Mouse (Mus musculus) kidney, adult 8-10 months (tissue): Measurements from ENCODE around the gene Gm28036.
"Not testable (repeated sequence)": the region's sequence is repeated elsewhere in the genome, so short reads cannot be mapped to it uniquely, and the experiment has no call there.

Experiments used
- DNase-seq, 2 experiments: peaks; one replicate each; pipeline ENCODE4 v3.0.0; 2022

Gene Gm28036

GRCm38 (mm10) chr2:156126992-156127391 lies at the start of gene Gm28036:
TSS of gene Gm28036 (minus strand) at chr2:156127092.
- no peak for DNase-seq

- no peak for DNase-seq
Measured at GRCm38 (mm10) chr2:156166557-156166956, 39.7 kb upstream of the Gm28036 start.

GRCm38 (mm10) chr2:156165478-156165877 lies 38.6 kb upstream of the Gm28036 start:
- peak in 1 of 2 experiments; percentile 36 for DNase-seq

GRCm38 (mm10) chr2:156151538-156151937 lies 24.6 kb upstream of the Gm28036 start:
- DNase-seq, result no peak

- no peak for DNase-seq
Measured at GRCm38 (mm10) chr2:156147316-156147915, 20.5 kb upstream of the Gm28036 start.

GRCm38 (mm10) chr2:156146272-156146989 lies 19.5 kb upstream of the Gm28036 start:
- DNase-seq, result no peak

- DNase-seq, result no peak
Measured at GRCm38 (mm10) chr2:156145486-156146130, 18.7 kb upstream of the Gm28036 start.

- peak; percentile 84 to 89 for DNase-seq
Measured at GRCm38 (mm10) chr2:156143953-156144724, 17.2 kb upstream of the Gm28036 start, which contains the start of the genes Romo1 and Nfs1. TSS of gene Romo1 (plus strand) at chr2:156144039. TSS of gene Nfs1 (minus strand) at chr2:156144186.

- DNase-seq, result no peak
Measured at GRCm38 (mm10) chr2:156143367-156143766, 16.5 kb upstream of the Gm28036 start.

- no peak for DNase-seq
Measured at GRCm38 (mm10) chr2:156142820-156143219, 15.9 kb upstream of the Gm28036 start.

GRCm38 (mm10) chr2:156135695-156136094 lies 8.8 kb upstream of the Gm28036 start:
- DNase-seq, result no peak

- no peak for DNase-seq
Measured at GRCm38 (mm10) chr2:156134161-156134560, 7.3 kb upstream of the Gm28036 start.

- DNase-seq, result peak; percentile 37
Measured at GRCm38 (mm10) chr2:156123731-156124130, 3.2 kb downstream of the Gm28036 start.

GRCm38 (mm10) chr2:156119566-156119965 lies 7.3 kb downstream of the Gm28036 start:
- no peak for DNase-seq

GRCm38 (mm10) chr2:156112080-156112423 lies 14.8 kb downstream of the Gm28036 start:
- not testable (repeated sequence) for DNase-seq

GRCm38 (mm10) chr2:156111358-156112079 lies 15.4 kb downstream of the Gm28036 start, which contains the start of the genes Cpne1 and Rbm12:
TSS of gene Cpne1 (minus strand) at chr2:156111965.
TSS of gene Rbm12 (minus strand) at chr2:156111978.
- DNase-seq, result peak; percentile 84 to 91

- no peak for DNase-seq
Measured at GRCm38 (mm10) chr2:156110627-156111357, 16.1 kb downstream of the Gm28036 start.

GRCm38 (mm10) chr2:156091926-156092325 lies 35.0 kb downstream of the Gm28036 start:
- DNase-seq, result no peak

GRCm38 (mm10) chr2:156089799-156090198 lies 37.1 kb downstream of the Gm28036 start:
- DNase-seq, result no peak

- no peak for DNase-seq
Measured at GRCm38 (mm10) chr2:156087391-156088110, 39.3 kb downstream of the Gm28036 start.

GRCm38 (mm10) chr2:156084541-156084940 lies 42.4 kb downstream of the Gm28036 start:
- DNase-seq, result no peak
